Mouse (Mus musculus) embryonic facial prominence, embryonic 12.5 days (tissue): ENCODE measurements at regions not wholly inside any gene's neighbourhood (a gene's known extent, or its start where the extent isn't known, plus 50 kb on each side); places are given as distances from the start of the nearest gene placed in this dataset.

Experiments used
- ATAC-seq: fragments of 200-750 bp; cut with Nextera tagmentation; 2 replicates; pipeline ENCODE4 v1.8.0; 2017; ENCODE audit not compliant: insufficient number of reproducible peaks, insufficient read depth, low FRiP score, low TSS enrichment
- H3K27ac ChIP-seq: fragments of 300-500 bp; sonication (generic); 2 replicates; pipeline ENCODE4 v1.5.1; 2016; ENCODE audit warnings: mild to moderate bottlenecking
- H3K27me3 ChIP-seq: fragments of 300-500 bp; sonication (generic); 2 replicates; pipeline ENCODE4 v1.6.1; 2016; ENCODE audit warnings: mild to moderate bottlenecking, moderate library complexity
- H3K36me3 ChIP-seq: fragments of 300-500 bp; sonication (generic); 2 replicates; pipeline ENCODE4 v1.6.1; 2016; ENCODE audit warnings: mild to moderate bottlenecking
- H3K4me1 ChIP-seq: fragments of 300-500 bp; sonication (generic); 2 replicates; pipeline ENCODE4 v1.6.1; 2016
- H3K4me2 ChIP-seq: fragments of 300-500 bp; sonication (generic); replicated peaks from 2 replicates; pipeline ENCODE4 v1.6.1; 2016; ENCODE audit warnings: mild to moderate bottlenecking, moderate library complexity
- H3K4me3 ChIP-seq: fragments of 300-500 bp; sonication (generic); 2 replicates; pipeline ENCODE4 v1.5.1; 2016; ENCODE audit warnings: mild to moderate bottlenecking
- H3K9ac ChIP-seq: fragments of 300-500 bp; sonication (generic); 2 replicates; pipeline ENCODE4 v1.6.1; 2016; ENCODE audit warnings: mild to moderate bottlenecking, moderate library complexity
- H3K9me3 ChIP-seq: fragments of 300-500 bp; sonication (generic); 2 replicates; pipeline ENCODE4 v1.6.1; 2016; ENCODE audit warnings: mild to moderate bottlenecking, moderate library complexity
- WGBS: fragments of 180-500 bp; shearing (Covaris S2); methylation state at CpG from one replicate; pipeline ENCODE4 v1.1.7; 2016; 5-methylcytosine and 5-hydroxymethylcytosine counted together

DNA sequence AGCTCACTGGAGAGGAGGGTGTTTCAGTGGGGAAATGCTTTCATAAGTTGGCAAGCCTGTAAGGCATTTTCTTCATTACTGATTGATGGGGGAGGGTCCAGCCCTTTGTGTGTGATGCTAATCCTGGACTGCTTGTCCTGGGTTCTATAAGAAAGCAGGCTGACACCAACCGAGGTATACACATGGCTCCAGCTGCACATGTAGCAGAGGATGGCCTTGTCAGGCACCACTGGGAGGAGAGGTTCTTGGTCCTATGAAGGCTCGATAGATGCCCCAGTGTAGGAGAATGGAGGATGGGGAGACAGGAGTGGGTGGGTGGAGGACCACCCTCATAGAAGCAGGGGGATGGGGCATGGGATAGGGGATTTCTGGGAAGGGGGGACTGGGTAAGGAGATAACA is 151.0 kb downstream of the Fam173b start:
- no peaks in the 10 kb centered on the region for H3K36me3 ChIP-seq
- no peak overlapping the region for H3K4me3 ChIP-seq
- WGBS: 61% methylated on average over 2 of the region's 2 CpGs
- H3K4me1 ChIP-seq: no peaks in the 10 kb centered on the region
- no peak overlapping the region for H3K4me2 ChIP-seq
- no peak overlapping the region for H3K9ac ChIP-seq
- no peaks in the 10 kb centered on the region for H3K27me3 ChIP-seq
- no peaks in the 10 kb centered on the region for H3K9me3 ChIP-seq
- H3K27ac ChIP-seq: no peak overlapping the region
- ATAC-seq: no peak

DNA sequence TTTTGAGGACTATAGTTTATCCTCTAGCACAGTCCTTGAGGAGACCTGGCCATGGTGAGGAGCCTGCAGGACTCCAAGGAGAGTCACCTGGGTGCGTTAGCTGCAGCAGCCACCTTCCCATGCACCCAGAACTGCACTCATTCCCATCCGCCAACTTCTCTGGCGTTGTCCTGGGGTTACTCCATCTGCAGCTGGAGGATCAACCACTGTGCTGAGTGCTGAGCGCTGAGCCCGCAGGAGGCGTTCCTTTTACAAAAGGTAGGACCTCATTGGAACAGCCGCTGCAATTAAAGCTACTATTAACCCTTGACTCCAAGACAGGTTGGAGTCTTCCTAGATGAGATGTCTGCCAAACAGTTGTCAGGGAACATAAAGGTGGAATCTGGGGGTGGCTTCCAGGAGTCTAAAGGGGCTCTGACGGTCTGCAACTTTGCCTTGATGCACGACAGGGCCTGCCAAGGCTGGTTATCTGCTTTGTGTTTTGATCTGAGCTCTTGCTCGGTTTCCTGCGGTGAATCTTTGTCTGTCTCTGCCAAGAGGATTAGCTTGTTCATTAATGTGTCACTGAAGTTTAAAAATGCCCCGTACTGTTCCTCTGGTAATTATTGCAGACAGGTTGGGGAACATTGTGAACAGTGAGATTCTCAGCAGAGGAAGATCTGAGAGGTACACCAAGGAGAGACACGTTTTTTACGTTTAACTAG is 152.1 kb downstream of the Fam173b start:
- no peak overlapping the region for H3K4me2 ChIP-seq
- WGBS: 23% methylated on average over 14 of the region's 14 CpGs

DNA sequence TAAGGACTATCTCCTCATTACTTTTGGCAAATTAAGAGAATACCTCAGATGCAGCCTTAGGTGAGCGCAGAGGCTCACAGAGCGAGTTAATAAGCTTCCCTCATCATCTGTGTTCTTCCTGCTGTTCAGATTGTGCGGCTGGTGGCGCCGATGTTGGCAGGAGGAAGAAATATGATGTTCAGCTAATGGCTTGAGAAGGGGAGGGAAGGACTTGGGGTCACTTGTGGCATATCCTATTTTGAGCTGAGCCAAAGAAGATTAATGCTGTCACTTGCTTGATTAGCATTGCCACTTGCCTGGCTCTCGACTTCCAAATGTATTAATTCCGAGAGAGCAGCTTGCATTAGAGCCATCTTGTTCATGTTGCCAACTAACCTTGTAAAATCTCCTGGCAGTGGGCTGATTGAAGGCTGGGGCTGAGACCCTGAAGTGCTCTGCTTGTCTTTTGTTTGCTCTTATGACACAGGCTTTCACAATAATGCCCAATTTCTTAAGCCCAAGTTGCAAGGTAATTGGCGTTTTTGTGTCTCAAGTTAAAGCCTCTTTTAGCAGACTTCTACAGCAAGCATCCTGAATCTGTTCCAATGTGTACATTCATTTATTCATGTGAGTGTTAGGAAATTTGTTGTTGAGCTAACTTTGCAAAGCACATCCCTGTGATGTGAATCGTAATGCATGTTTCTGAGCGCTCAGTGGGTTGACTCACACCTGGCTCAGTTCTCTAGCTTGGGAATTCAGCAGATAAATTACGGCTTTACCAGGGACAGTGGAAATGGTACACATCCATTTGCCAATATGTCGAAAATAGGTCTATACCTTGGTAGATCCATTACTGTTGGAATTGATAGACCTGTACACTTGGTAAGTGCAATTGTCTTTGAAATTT is 167.6 kb downstream of the Fam173b start:
- no peak overlapping the region for H3K9ac ChIP-seq
- H3K4me3 ChIP-seq: no peak overlapping the region
- H3K4me2 ChIP-seq: no peak overlapping the region
- no peaks in the 10 kb centered on the region for H3K9me3 ChIP-seq
- 85% methylated on average over 12 of the region's 12 CpGs for WGBS
- H3K36me3 ChIP-seq: no peaks in the 10 kb centered on the region
- H3K27ac ChIP-seq: no peak overlapping the region
- H3K4me1 ChIP-seq: no peaks in the 10 kb centered on the region
- no peak for ATAC-seq
- no peaks in the 10 kb centered on the region for H3K27me3 ChIP-seq

More for the DNA sequence above, 152.1 kb downstream of the Fam173b start:
- Histone ChIP-seq H3K9me3 (no peaks in the 10 kb centered on the region), H3K9ac (no peak overlapping the region), H3K36me3 (no peaks in the 10 kb centered on the region), H3K4me3 (no peak overlapping the region), H3K27ac (no peak overlapping the region), H3K4me1 (no peaks in the 10 kb centered on the region), H3K27me3 (no peaks in the 10 kb centered on the region)
- ATAC-seq: peak; percentile 47; the same call in 1 of the 2 replicates

DNA sequence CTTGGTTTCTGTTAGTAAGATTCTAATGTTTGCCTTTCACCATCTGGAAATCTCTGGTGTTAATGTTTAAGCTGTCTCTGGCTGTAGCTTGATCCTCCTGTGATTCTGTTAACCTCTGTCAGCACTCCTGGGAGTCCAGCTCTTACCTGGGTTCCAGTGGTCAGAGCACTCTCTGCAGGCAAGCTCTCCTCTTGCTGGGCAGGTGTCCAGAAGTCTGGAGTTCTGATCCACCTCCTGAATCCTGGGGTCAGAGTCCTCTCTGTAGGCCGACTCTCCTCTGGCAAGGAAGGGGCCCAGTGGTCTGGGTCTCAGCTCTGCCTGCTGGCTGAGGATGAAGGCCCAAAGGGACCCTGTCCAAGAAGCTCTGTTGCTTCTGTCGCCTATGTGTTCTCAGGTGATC is 181.4 kb downstream of the Fam173b start:
- Histone ChIP-seq H3K4me1 (no peaks in the 10 kb centered on the region), H3K27me3 (no peaks in the 10 kb centered on the region), H3K4me3 (no peak overlapping the region), H3K27ac (no peak overlapping the region), H3K4me2 (no peak overlapping the region), H3K9me3 (0 out of 2 replicates have a peak, but pooled peaks cover 2% of the 10 kb centered on the region), H3K9ac (no peak overlapping the region), H3K36me3 (no peaks in the 10 kb centered on the region)
- no peak for ATAC-seq
- WGBS: 90% methylated on average over 2 of the region's 2 CpGs

DNA sequence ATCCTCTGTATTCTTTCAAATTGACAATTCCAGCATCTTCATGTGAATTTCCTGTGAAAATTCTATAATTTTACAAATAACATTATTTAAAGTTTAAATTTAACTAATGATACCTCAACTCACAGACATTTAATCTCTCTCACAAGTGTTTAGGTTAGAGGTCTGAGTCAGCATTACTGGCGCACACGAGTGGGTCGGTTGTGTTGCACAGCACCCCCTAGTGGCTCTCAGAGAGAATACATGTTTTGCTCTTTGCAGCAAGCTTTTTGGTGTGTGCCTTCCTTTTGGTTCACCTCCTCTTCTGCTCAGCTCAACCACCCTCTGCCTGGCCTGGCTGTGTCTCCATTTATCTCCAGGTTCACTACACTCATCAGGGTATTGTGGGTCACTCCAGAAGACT is 183.4 kb downstream of the Fam173b start:
- Histone ChIP-seq H3K4me3 (no peak overlapping the region), H3K27ac (no peak overlapping the region), H3K4me1 (no peaks in the 10 kb centered on the region), H3K27me3 (no peaks in the 10 kb centered on the region), H3K9ac (no peak overlapping the region), H3K9me3 (0 out of 2 replicates have a peak, but pooled peaks cover 2% of the 10 kb centered on the region), H3K36me3 (no peaks in the 10 kb centered on the region), H3K4me2 (no peak overlapping the region)
- no peak for ATAC-seq
- 73% methylated on average over 3 of the region's 3 CpGs for WGBS

DNA sequence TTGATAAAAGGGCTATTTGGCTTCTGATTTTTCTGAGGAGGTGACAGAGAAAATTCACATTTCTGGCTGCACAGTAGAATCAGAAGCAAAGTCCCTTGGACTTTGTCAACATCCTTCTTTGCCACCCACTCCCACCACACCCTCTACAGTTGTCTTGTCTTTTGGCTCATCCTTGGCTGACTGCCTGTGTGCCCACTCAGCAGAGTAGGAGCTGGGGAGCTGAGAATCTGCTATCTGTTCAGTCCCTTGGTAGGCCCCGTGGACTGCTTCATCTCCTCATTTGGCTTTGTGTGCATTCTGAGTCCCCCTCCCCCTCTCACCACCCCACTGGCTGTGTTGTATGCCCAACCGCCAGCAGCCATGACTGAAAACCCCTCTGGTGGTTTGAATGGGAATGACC is 197.2 kb downstream of the Fam173b start:
- Histone ChIP-seq H3K27ac (no peak overlapping the region), H3K4me1 (no peaks in the 10 kb centered on the region), H3K9ac (no peak overlapping the region), H3K4me2 (no peak overlapping the region), H3K36me3 (no peaks in the 10 kb centered on the region), H3K4me3 (no peak overlapping the region), H3K9me3 (no peaks in the 10 kb centered on the region), H3K27me3 (no peaks in the 10 kb centered on the region)
- WGBS: 78% methylated on average over 2 of the region's 2 CpGs
- ATAC-seq: no peak

DNA sequence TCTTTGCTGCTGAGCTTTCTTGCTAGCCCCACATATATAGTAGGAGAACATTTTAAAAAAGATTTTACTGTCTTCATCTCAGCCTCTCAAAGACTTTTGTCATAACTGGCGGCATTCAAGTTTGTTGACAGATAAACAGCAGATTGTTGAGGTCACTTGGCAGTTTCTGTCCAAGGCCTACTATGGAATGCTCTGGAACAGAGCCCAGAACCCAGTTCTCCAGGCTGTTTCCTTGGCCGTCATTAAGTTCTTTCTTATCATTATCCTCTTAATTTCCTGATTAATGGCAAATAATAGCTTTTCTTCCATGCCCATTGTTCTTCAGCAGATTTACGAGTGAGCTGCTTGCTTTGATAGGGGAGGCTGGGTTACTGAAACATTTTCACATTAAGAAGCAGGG is 203.9 kb downstream of the Fam173b start:
- Histone ChIP-seq H3K27me3 (no peaks in the 10 kb centered on the region), H3K4me3 (no peak overlapping the region), H3K4me1 (no peaks in the 10 kb centered on the region), H3K4me2 (no peak overlapping the region), H3K27ac (no peak overlapping the region), H3K36me3 (no peaks in the 10 kb centered on the region), H3K9ac (no peak overlapping the region), H3K9me3 (no peaks in the 10 kb centered on the region)
- no peak for ATAC-seq
- WGBS: 88% methylated on average over 3 of the region's 3 CpGs

DNA sequence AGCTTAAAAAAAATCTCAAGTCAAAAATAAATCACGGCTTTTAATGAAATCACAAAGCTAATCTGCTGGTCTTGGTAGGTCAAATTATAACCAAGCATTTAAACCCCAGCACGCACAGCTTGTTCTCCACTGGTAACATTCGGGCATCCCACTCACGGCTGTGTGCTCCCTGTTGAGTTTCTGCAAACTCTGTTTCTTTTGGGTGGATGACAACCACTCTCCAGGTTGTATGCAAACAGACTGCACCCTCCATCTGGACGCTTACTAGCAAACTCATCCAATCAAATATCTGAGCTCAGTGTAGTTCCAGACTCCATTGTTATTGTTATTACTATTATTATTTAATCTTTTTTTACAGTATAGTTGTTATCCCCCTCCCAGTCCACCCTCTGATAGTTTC is 213.9 kb downstream of the Fam173b start:
- H3K4me1 ChIP-seq: no peaks in the 10 kb centered on the region
- no peaks in the 10 kb centered on the region for H3K36me3 ChIP-seq
- no peak overlapping the region for H3K9ac ChIP-seq
- WGBS: 88% methylated on average over 5 of the region's 5 CpGs
- no peak overlapping the region for H3K27ac ChIP-seq
- H3K4me2 ChIP-seq: no peak overlapping the region
- no peaks in the 10 kb centered on the region for H3K9me3 ChIP-seq
- H3K27me3 ChIP-seq: no peaks in the 10 kb centered on the region
- ATAC-seq: no peak
- H3K4me3 ChIP-seq: no peak overlapping the region

DNA sequence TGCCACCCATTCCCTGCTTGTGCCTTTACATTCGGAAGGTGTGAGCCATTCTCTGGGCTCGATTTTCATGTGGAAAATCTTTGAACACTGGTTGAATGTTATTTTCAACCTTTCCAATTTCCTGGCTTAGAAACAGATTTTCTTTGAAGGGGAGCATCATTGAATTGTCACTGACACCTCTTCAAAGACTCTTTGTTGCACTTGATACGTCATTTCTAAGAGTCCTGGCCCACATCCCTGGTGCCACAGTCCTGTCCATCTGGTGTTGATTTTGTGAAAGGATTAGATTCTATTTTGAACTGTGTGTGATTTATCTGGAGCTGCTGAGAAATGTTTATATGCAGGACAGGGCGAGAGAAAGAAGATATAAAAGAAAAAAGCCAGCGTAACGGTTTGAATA is 217.6 kb downstream of the Fam173b start:
- H3K4me2 ChIP-seq: no peak overlapping the region
- no peak for ATAC-seq
- no peaks in the 10 kb centered on the region for H3K9me3 ChIP-seq
- no peaks in the 10 kb centered on the region for H3K36me3 ChIP-seq
- no peak overlapping the region for H3K9ac ChIP-seq
- WGBS: 50% methylated on average over 6 of the region's 6 CpGs
- H3K4me1 ChIP-seq: no peaks in the 10 kb centered on the region
- H3K27ac ChIP-seq: no peak overlapping the region
- no peak overlapping the region for H3K4me3 ChIP-seq
- no peaks in the 10 kb centered on the region for H3K27me3 ChIP-seq

DNA sequence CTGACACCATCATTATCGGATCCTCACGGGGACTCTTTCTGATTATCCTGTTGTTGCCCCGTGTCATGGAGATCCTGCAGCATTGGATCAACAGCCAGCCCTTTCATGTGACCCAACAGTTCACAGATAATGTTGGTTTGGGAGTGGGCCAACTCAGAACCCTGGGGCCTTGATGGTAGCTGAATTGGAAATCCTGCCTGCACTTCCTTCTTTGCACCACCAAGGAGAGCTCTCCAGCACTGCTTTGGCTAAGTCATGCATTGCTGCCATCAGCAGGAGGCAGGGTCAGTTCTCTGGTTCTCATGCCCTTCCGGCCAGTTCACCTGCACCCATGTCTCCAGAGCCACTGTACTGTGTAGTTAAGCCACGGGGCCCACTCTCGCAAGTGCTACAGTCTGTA is 225.6 kb downstream of the Fam173b start:
- no peak for ATAC-seq

DNA sequence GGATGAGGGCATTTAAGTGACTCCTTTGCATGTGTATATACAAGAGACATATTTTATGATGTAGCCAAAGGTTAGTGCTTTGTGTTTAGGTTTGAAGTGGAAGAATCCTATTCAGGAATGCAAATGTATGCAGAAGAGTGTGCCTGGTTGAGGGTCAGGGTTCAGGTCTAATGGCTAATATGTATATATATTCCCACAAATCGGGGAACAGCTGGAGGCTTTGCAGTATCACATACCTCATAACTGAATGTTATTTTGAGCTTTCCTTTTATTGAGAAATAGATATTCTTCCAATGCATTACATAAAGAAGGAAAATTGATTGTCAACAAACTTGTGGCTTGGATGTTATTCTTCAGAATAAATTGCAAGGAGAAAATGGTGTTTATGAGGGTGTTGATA is 239.9 kb downstream of the Fam173b start:
- Histone ChIP-seq H3K36me3 (no peaks in the 10 kb centered on the region), H3K4me3 (no peak overlapping the region), H3K4me1 (no peaks in the 10 kb centered on the region), H3K27me3 (no peaks in the 10 kb centered on the region), H3K27ac (no peak overlapping the region), H3K9me3 (no peaks in the 10 kb centered on the region), H3K9ac (no peak overlapping the region), H3K4me2 (no peak overlapping the region)
- no peak for ATAC-seq
- 78% methylated on average over 1 of the region's 1 CpGs for WGBS

More for the DNA sequence above, 225.6 kb downstream of the Fam173b start:
- Histone ChIP-seq H3K4me3 (no peak overlapping the region), H3K9ac (no peak overlapping the region), H3K9me3 (no peaks in the 10 kb centered on the region), H3K4me2 (no peak overlapping the region), H3K4me1 (no peaks in the 10 kb centered on the region), H3K36me3 (no peaks in the 10 kb centered on the region), H3K27ac (no peak overlapping the region), H3K27me3 (no peaks in the 10 kb centered on the region)
- WGBS: 92% methylated on average over 6 of the region's 6 CpGs

DNA sequence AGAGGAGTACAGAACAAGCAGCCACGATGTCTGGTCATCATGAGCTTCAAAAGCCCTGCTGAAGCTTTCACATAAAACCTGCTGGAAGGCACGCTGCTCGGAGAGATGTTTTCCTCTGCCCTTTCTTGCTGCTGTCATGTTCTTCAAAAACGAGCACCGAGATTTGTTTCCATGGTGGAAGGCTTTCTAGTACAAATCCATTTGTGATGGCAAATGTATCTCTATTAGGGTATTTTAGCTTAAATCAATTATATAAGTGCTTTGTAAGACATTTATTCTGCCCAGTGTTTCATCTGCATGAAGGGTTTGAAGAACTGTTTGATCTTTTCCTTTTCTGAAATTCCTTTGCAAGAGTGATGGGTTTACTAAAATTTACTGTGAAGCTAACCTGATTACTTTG is 253.1 kb downstream of the Fam173b start:
- no peak for ATAC-seq
- no peaks in the 10 kb centered on the region for H3K9me3 ChIP-seq
- no peak overlapping the region for H3K4me3 ChIP-seq
- no peak overlapping the region for H3K4me2 ChIP-seq
- no peaks in the 10 kb centered on the region for H3K27me3 ChIP-seq
- no peak overlapping the region for H3K27ac ChIP-seq
- no peaks in the 10 kb centered on the region for H3K36me3 ChIP-seq
- H3K9ac ChIP-seq: no peak overlapping the region
- H3K4me1 ChIP-seq: no peaks in the 10 kb centered on the region; the same call in 1 of the 2 replicates
- 61% methylated on average over 5 of the region's 5 CpGs for WGBS
